9 mouse cellular contexts compared by ENCODE assay signal in the genomic region with DNA sequence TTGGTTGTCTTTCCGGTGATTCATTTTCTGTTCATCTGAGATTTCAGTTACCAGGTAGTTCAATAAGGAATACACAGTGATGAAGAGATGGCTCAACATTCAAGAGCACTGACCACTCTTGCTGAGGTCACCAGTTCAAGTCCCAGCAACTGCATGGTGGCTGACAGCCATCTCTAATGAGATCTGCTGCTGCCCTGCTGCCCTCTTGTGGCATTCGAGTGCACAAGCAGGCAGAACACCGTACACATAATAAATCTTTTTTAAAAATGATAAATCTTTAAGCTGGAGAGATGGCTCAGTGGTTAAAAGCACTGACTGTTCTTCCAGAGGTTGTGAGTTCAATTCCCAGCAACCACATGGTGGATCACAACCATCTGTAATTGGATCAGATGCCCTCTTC. TPM values are rescaled to one million over a fixed set of nuclear protein-coding genes. Genes with fewer than 3 reads are reported as not detected.
DNase-seq lines count a peak whose midpoint lies in the region; TF ChIP-seq lines count a peak whose summit lies in the region.
"Had no signal": no experiment of that assay in that cellular context is flagged by ENCODE, and none has a peak within 500 bp of the region (broad histone marks: within the 10 kb centered on the region; RNA-seq: fewer than 3 reads in every experiment).

No protein-coding gene starts in this region.

- no peaks in the 10 kb centered on the region for H3K9me3 ChIP-seq in limb, embryonic 10.5 days (replicated peaks)
- H3K9me3 ChIP-seq: midbrain, embryonic 12.5 days had no signal

- H3K4me1 ChIP-seq in testis, adult 2 months (ENCODE audit: control insufficient read depth, insufficient read depth, low read length), result peaks cover 2% of the 10 kb centered on the region; the same call in 1 of the 2 replicates
- peaks cover 5% of the 10 kb centered on the region for H3K4me1 ChIP-seq in limb, embryonic 10.5 days
- no peaks in the 10 kb centered on the region for H3K4me1 ChIP-seq in small intestine, adult 2 months (ENCODE audit: control insufficient read depth, insufficient read depth, insufficient read length, low read length)
- H3K4me1 ChIP-seq: midbrain, embryonic 12.5 days had no signal

- 63% methylated on average over 3 of the region's 3 CpGs for WGBS in limb, embryonic 10.5 days
- 48% methylated on average over 3 of the region's 3 CpGs for WGBS in small intestine, adult 2 months

- no peak overlapping the region for H3K27ac ChIP-seq in testis, adult 2 months (ENCODE audit: control insufficient read depth, insufficient read depth, low read depth, low read length)
- H3K27ac ChIP-seq in limb, embryonic 10.5 days, result no peak overlapping the region
- no peak overlapping the region for H3K27ac ChIP-seq in small intestine, adult 2 months (ENCODE audit: insufficient read depth, low read depth, low read length)
- H3K27ac ChIP-seq: midbrain, embryonic 12.5 days had no signal

- no peaks in the 10 kb centered on the region for H3K27me3 ChIP-seq in testis, adult 2 months (ENCODE audit: control insufficient read depth, insufficient read depth, low read length)
- no peaks in the 10 kb centered on the region for H3K27me3 ChIP-seq in limb, embryonic 10.5 days (ENCODE audit: low read depth, poor library complexity, severe bottlenecking)
- no peaks in the 10 kb centered on the region for H3K27me3 ChIP-seq in small intestine, adult 2 months (ENCODE audit: control insufficient read depth, insufficient read depth, low read length)

- no peak overlapping the region for H3K4me3 ChIP-seq in testis, adult 2 months (ENCODE audit: control insufficient read depth, low read depth, low read length)
- H3K4me3 ChIP-seq in limb, embryonic 10.5 days, result no peak overlapping the region
- H3K4me3 ChIP-seq in small intestine, adult 2 months (ENCODE audit: low read depth, low read length), result no peak overlapping the region
- H3K4me3 ChIP-seq: midbrain, embryonic 12.5 days had no signal

- TF ChIP-seq CTCF in testis, adult 2 months (IDR thresholded peaks at IDR 0.05; ENCODE audit: control insufficient read depth, insufficient read depth, insufficient replicate concordance, low read depth, low read length), result peak; percentile 55; the same call in 1 of the 2 replicates
- peak; percentile 67; the same call in 1 of the 2 replicates for TF ChIP-seq CTCF in small intestine, adult 2 months (IDR thresholded peaks at IDR 0.05; ENCODE audit: extremely low read depth, insufficient read length, insufficient replicate concordance, low read depth, low read length)

- H3K36me3 ChIP-seq in testis, adult 2 months (ENCODE audit: control insufficient read depth, insufficient read depth, low read length), result no peaks in the 10 kb centered on the region
- H3K36me3 ChIP-seq in limb, embryonic 10.5 days, result no peaks in the 10 kb centered on the region
- no peaks in the 10 kb centered on the region for H3K36me3 ChIP-seq in small intestine, adult 2 months (ENCODE audit: control insufficient read depth, insufficient read depth, low read length)
- H3K36me3 ChIP-seq: midbrain, embryonic 12.5 days had no signal

- no peak for TF ChIP-seq POLR2A in testis, adult 2 months (IDR thresholded peaks at IDR 0.05; ENCODE audit: control insufficient read depth, low read depth, low read length)
- no peak for TF ChIP-seq POLR2A in small intestine, adult 2 months (IDR thresholded peaks at IDR 0.05; ENCODE audit: low read depth, low read length)

- DNase-seq in embryo, embryonic 10 days (ENCODE audit: low spot score), result peak; percentile 45
- no peak for DNase-seq in embryo, embryonic 9.5 days (ENCODE audit: extremely low spot score)
- no peak for DNase-seq in testis, postnatal 10 days (ENCODE audit: low spot score)
- peak; percentile 31 for DNase-seq in limb, embryonic 10.5 days (ENCODE audit: low spot score)
- no peak for DNase-seq in left cerebral cortex, adult 8-10 months (ENCODE audit: low spot score in 2 of 2)
- DNase-seq in urinary bladder, adult 18-20 months (ENCODE audit: low spot score in 2 of 2), result no peak

RNA-seq across cellular contexts. Expression of gene Mfap1b, which starts 6.6 kb away (rescaled TPM):
- polyA plus RNA-seq in testis, adult 2 months (2012; rRNA removed), result 4.0 and 4.5 TPM in 2 replicates
- 44.5 and 54.5 TPM in 2 replicates for polyA plus RNA-seq in limb, embryonic 10.5 days (2016; fragmentation: Nextera tagmentation; extraction: Ambion mirVana)
- polyA plus RNA-seq in small intestine, adult 2 months (2012; rRNA removed), result 0.51 and 0.66 TPM in 2 replicates
- 10 to 100 TPM; 39.4 to 47.4 (median 43.8) TPM for total RNA-seq in left cerebral cortex, adult 8-10 months (2022)

RNA-seq across cellular contexts. Expression of gene Serinc4, which starts 23.9 kb away (rescaled TPM):
- 3.1 and 4.4 TPM in 2 replicates for polyA plus RNA-seq in testis, adult 2 months (2012; rRNA removed)
- polyA plus RNA-seq in limb, embryonic 10.5 days (2016; fragmentation: Nextera tagmentation; extraction: Ambion mirVana), result 0.10 TPM in 1 of 2 replicates, not detected in the other
- polyA plus RNA-seq in small intestine, adult 2 months (2012; rRNA removed), result 0.06 and 0.10 TPM in 2 replicates
- total RNA-seq in left cerebral cortex, adult 8-10 months (2022), result 1 to 10 TPM in 1 of 4 experiments, under 1 TPM in 3; 0.27 to 1.1 (median 0.50) TPM

RNA-seq across cellular contexts. Expression of gene Mfap1a, which starts 26.0 kb away (rescaled TPM):
- polyA plus RNA-seq in testis, adult 2 months (2012; rRNA removed), result 3.3 and 4.1 TPM in 2 replicates
- polyA plus RNA-seq in limb, embryonic 10.5 days (2016; fragmentation: Nextera tagmentation; extraction: Ambion mirVana), result 24.3 and 29.7 TPM in 2 replicates
- polyA plus RNA-seq in small intestine, adult 2 months (2012; rRNA removed), result 0.20 and 0.63 TPM in 2 replicates
- 10 to 100 TPM; 31.1 to 37.4 (median 33.7) TPM for total RNA-seq in left cerebral cortex, adult 8-10 months (2022)

RNA-seq across cellular contexts. Expression of gene Wdr76, which starts 26.0 kb away (rescaled TPM):
- 1.7 TPM in 2 replicates for polyA plus RNA-seq in testis, adult 2 months (2012; rRNA removed)
- 9.1 and 10.3 TPM in 2 replicates for polyA plus RNA-seq in limb, embryonic 10.5 days (2016; fragmentation: Nextera tagmentation; extraction: Ambion mirVana)
- polyA plus RNA-seq in small intestine, adult 2 months (2012; rRNA removed), result 0.47 and 1.6 TPM in 2 replicates
- total RNA-seq in left cerebral cortex, adult 8-10 months (2022), result 1 to 10 TPM; 4.8 to 5.3 (median 4.9) TPM

RNA-seq across cellular contexts. Expression of gene Hypk, which starts 27.4 kb away (rescaled TPM):
- 6.6 and 12.2 TPM in 2 replicates for polyA plus RNA-seq in testis, adult 2 months (2012; rRNA removed)
- 172 and 201 TPM in 2 replicates for polyA plus RNA-seq in limb, embryonic 10.5 days (2016; fragmentation: Nextera tagmentation; extraction: Ambion mirVana)
- 1.5 and 3.3 TPM in 2 replicates for polyA plus RNA-seq in small intestine, adult 2 months (2012; rRNA removed)
- 10 to 100 TPM; 12.1 to 25.0 (median 17.5) TPM for total RNA-seq in left cerebral cortex, adult 8-10 months (2022)

Comparison
In these comparisons a context has a peak if more than half of its experiments do, and no peak if none do; other contexts are left out.
1. DNase-seq: peak in embryo, embryonic 10 days (single experiment) and limb, embryonic 10.5 days (single experiment); none in embryo, embryonic 9.5 days (single experiment), testis, postnatal 10 days (single experiment), left cerebral cortex, adult 8-10 months (0 of 2) and urinary bladder, adult 18-20 months (0 of 2).